Mouse (Mus musculus): ENCODE measurements around the gene Glt28d2. TPM values are rescaled to one million over a fixed set of nuclear protein-coding genes. Genes with fewer than 3 reads are reported as not detected.

Gene Glt28d2
- polyA plus RNA-seq, 1 experiment from 2014 or later = 2.2 TPM

DNA sequence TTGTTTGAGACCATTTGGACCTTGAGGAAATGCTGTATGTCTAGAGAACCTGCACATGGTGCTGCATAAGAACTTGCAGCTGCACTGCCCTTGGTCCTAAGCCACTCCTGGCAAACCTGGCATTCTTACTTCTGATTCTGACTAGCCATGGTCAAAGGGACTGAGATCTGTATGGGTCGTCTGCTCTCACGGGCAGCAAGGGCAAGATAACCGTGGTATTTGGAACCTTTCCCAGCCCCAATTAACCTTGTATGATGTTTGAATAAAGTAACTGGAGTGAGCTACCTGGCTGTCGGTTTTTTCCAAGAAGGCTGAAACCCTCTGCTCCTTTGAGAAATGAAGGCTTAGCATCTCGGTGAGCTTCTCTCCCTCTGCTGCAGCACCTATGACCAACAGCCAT lies 8.4 kb downstream of the Glt28d2 start:
- ATAC-seq (ENCODE audit: insufficient number of reproducible peaks, insufficient read depth, low FRiP score, low read depth) = no peak
- 28% methylated on average over 5 of the region's 5 CpGs for WGBS
- peak overlapping the region in 1 of 2 experiments; percentile 37; a peak in 2 of 4 replicates for H3K27ac ChIP-seq (replicated peaks in 1 of 2; ENCODE audit: control insufficient read depth in 1 of 2, insufficient read depth in 1 of 2, low read depth in 2 of 2, low read length in 2 of 2)

DNA sequence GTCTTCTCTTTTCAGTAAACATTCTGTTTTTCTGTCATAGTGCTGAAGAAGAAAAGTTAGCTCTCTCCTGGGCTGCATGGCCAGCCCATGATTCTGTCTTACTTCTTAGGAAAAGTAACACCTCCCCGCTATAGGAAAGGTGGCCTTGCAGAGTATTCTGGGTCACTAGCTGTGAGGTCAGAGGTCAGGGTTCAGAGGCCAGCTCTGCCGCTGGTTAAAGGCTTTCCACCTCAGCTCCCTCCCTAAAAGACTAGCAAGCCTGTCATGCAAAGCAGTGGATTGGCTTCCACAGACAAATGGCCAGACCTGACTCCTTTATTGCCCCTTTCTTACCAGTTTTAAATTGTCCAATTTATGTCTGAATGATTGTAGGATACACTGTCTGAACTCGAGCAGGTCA lies 23.3 kb downstream of the Glt28d2 start:
- no peak overlapping the region for H3K9ac ChIP-seq (ENCODE audit: low read length)

More for the DNA sequence above, 8.4 kb downstream of the Glt28d2 start:
- Histone ChIP-seq H3K4me3 (ENCODE audit: control insufficient read depth in 1 of 2, insufficient read depth in 1 of 2, low read depth in 1 of 2, low read length in 2 of 2) (no peak overlapping the region), H3K27me3 (ENCODE audit: control insufficient read depth, insufficient read depth, low read length) (no peaks in the 10 kb centered on the region), H3K36me3 (ENCODE audit: control insufficient read depth, insufficient read depth, low read length) (no peaks in the 10 kb centered on the region), H3K9ac (ENCODE audit: low read length) (no peak overlapping the region), H3K4me2 (ENCODE audit: low read length) (peak overlapping the region; percentile 6; the same call in 1 of the 2 replicates), H3K9me3 (ENCODE audit: control insufficient read depth, low read length) (no peaks in the 10 kb centered on the region), H3K4me1 (ENCODE audit: control insufficient read depth in 2 of 2, insufficient read depth in 2 of 2, low read length in 2 of 2) (peaks cover 13 to 35% of the 10 kb centered on the region in 2 experiments)

DNA sequence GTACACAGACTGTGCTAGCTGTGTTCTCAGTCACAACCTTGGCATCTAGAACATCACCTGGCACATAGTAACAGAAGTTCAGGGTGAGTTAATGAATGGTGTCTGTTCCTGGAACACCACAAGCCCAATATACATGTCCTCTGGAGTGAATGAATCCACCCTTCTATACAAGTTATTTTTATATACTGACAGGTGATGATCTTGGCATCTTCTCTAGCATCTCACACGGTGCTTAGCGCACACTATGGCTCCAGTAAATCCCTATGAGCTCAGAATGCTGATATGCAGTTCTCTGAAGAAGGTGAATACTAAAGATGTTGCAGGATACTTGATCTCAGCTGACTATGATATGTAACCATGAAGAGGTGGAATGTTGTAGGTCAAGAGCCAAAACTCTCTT lies 24.4 kb downstream of the Glt28d2 start:
- 75% methylated on average over 2 of the region's 2 CpGs for WGBS
- H3K27me3 ChIP-seq (ENCODE audit: control insufficient read depth, insufficient read depth, low read length) = no peaks in the 10 kb centered on the region
- no peak overlapping the region for H3K4me2 ChIP-seq (ENCODE audit: low read length)

More for the DNA sequence above, 23.3 kb downstream of the Glt28d2 start:
- WGBS = 62% methylated on average over 3 of the region's 3 CpGs
- ATAC-seq (ENCODE audit: insufficient number of reproducible peaks, insufficient read depth, low FRiP score, low read depth) = no peak
- Histone ChIP-seq H3K36me3 (ENCODE audit: control insufficient read depth, insufficient read depth, low read length) (no peaks in the 10 kb centered on the region), H3K27me3 (ENCODE audit: control insufficient read depth, insufficient read depth, low read length) (no peaks in the 10 kb centered on the region), H3K9me3 (ENCODE audit: control insufficient read depth, low read length) (0 out of 2 replicates have a peak, but pooled peaks cover 2% of the 10 kb centered on the region), H3K4me3 (ENCODE audit: control insufficient read depth in 1 of 2, insufficient read depth in 1 of 2, low read depth in 1 of 2, low read length in 2 of 2) (no peak overlapping the region), H3K4me2 (ENCODE audit: low read length) (no peak overlapping the region), H3K27ac (replicated peaks in 1 of 2; ENCODE audit: control insufficient read depth in 1 of 2, insufficient read depth in 1 of 2, low read depth in 2 of 2, low read length in 2 of 2) (no peak overlapping the region), H3K4me1 (ENCODE audit: control insufficient read depth in 2 of 2, insufficient read depth in 2 of 2, low read length in 2 of 2) (peaks cover 7% of the 10 kb centered on the region in 2 experiments)

DNA sequence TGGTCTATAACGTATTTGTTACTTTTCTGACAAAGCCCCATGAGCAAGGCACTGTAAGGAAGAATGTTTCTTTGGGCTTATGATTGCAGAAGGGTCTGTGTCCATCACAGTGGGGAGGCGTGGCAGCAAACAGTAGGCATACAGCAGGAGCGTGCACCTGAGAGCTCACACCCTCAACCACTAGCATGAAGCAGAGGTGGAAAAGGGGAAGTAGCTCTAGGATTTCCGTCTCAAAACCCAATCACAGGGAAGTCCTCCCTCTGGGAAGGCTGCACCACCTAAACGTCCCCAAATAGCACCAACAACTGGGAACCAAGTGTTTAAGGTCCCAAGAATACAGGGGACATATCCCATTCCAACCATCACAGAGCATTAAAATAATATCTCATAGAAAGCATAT lies 26.3 kb downstream of the Glt28d2 start:
- 87% methylated on average over 5 of the region's 5 CpGs for WGBS
- H3K36me3 ChIP-seq (ENCODE audit: control insufficient read depth, insufficient read depth, low read length) = no peaks in the 10 kb centered on the region
- no peak overlapping the region for H3K4me3 ChIP-seq (ENCODE audit: control insufficient read depth in 1 of 2, insufficient read depth in 1 of 2, low read depth in 1 of 2, low read length in 2 of 2)
- H3K27ac ChIP-seq (replicated peaks in 1 of 2; ENCODE audit: control insufficient read depth in 1 of 2, insufficient read depth in 1 of 2, low read depth in 2 of 2, low read length in 2 of 2) = no peak overlapping the region
- H3K9me3 ChIP-seq (ENCODE audit: control insufficient read depth, low read length) = no peaks in the 10 kb centered on the region
- no peak overlapping the region for H3K4me2 ChIP-seq (ENCODE audit: low read length)
- no peaks in the 10 kb centered on the region for H3K27me3 ChIP-seq (ENCODE audit: control insufficient read depth, insufficient read depth, low read length)
- ATAC-seq (ENCODE audit: insufficient number of reproducible peaks, insufficient read depth, low FRiP score, low read depth) = no peak
- no peak overlapping the region for H3K9ac ChIP-seq (ENCODE audit: low read length)
- H3K4me1 ChIP-seq (ENCODE audit: control insufficient read depth in 2 of 2, insufficient read depth in 2 of 2, low read length in 2 of 2) = peaks cover 16 to 20% of the 10 kb centered on the region in 2 experiments

More for the DNA sequence above, 24.4 kb downstream of the Glt28d2 start:
- no peaks in the 10 kb centered on the region for H3K36me3 ChIP-seq (ENCODE audit: control insufficient read depth, insufficient read depth, low read length)
- H3K4me3 ChIP-seq (ENCODE audit: control insufficient read depth in 1 of 2, insufficient read depth in 1 of 2, low read depth in 1 of 2, low read length in 2 of 2) = no peak overlapping the region
- peaks cover 14 to 16% of the 10 kb centered on the region in 2 experiments for H3K4me1 ChIP-seq (ENCODE audit: control insufficient read depth in 2 of 2, insufficient read depth in 2 of 2, low read length in 2 of 2)
- no peaks in the 10 kb centered on the region for H3K9me3 ChIP-seq (ENCODE audit: control insufficient read depth, low read length)
- H3K9ac ChIP-seq (ENCODE audit: low read length) = no peak overlapping the region
- ATAC-seq (ENCODE audit: insufficient number of reproducible peaks, insufficient read depth, low FRiP score, low read depth) = no peak
- no peak overlapping the region for H3K27ac ChIP-seq (replicated peaks in 1 of 2; ENCODE audit: control insufficient read depth in 1 of 2, insufficient read depth in 1 of 2, low read depth in 2 of 2, low read length in 2 of 2)

DNA sequence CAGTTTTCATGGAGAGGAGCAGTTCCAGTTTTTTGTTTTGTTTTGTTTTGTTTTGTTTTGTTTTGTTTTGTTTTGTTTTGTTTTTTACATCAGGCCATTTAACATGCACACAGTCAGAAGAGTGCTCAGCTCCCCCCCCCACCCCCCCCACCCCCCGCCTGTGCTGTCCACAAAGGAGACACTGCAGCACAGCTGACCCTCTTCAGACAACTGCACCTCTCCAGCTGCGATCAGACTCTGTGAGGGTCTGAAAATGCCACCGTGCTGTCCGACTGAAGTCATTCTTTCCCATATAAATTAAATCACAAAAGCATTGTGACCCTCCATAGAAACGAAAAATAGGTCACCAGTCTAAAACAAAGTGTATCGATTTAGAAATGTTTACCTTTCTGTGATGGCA lies 28.0 kb downstream of the Glt28d2 start:
- no peak for ATAC-seq (ENCODE audit: insufficient number of reproducible peaks, insufficient read depth, low FRiP score, low read depth)
- Histone ChIP-seq H3K4me1 (ENCODE audit: control insufficient read depth in 2 of 2, insufficient read depth in 2 of 2, low read length in 2 of 2) (peaks cover 14 to 20% of the 10 kb centered on the region in 2 experiments), H3K9me3 (ENCODE audit: control insufficient read depth, low read length) (no peaks in the 10 kb centered on the region), H3K9ac (ENCODE audit: low read length) (peak overlapping the region; percentile 14; the same call in 1 of the 2 replicates), H3K36me3 (ENCODE audit: control insufficient read depth, insufficient read depth, low read length) (no peaks in the 10 kb centered on the region), H3K4me2 (ENCODE audit: low read length) (peak overlapping the region; percentile 47), H3K27ac (replicated peaks in 1 of 2; ENCODE audit: control insufficient read depth in 1 of 2, insufficient read depth in 1 of 2, low read depth in 2 of 2, low read length in 2 of 2) (peak overlapping the region; percentile 25 to 94; a peak in 3 of 4 replicates), H3K4me3 (ENCODE audit: control insufficient read depth in 1 of 2, insufficient read depth in 1 of 2, low read depth in 1 of 2, low read length in 2 of 2) (no peak overlapping the region), H3K27me3 (ENCODE audit: control insufficient read depth, insufficient read depth, low read length) (no peaks in the 10 kb centered on the region)
- 74% methylated on average over 6 of the region's 6 CpGs for WGBS

DNA sequence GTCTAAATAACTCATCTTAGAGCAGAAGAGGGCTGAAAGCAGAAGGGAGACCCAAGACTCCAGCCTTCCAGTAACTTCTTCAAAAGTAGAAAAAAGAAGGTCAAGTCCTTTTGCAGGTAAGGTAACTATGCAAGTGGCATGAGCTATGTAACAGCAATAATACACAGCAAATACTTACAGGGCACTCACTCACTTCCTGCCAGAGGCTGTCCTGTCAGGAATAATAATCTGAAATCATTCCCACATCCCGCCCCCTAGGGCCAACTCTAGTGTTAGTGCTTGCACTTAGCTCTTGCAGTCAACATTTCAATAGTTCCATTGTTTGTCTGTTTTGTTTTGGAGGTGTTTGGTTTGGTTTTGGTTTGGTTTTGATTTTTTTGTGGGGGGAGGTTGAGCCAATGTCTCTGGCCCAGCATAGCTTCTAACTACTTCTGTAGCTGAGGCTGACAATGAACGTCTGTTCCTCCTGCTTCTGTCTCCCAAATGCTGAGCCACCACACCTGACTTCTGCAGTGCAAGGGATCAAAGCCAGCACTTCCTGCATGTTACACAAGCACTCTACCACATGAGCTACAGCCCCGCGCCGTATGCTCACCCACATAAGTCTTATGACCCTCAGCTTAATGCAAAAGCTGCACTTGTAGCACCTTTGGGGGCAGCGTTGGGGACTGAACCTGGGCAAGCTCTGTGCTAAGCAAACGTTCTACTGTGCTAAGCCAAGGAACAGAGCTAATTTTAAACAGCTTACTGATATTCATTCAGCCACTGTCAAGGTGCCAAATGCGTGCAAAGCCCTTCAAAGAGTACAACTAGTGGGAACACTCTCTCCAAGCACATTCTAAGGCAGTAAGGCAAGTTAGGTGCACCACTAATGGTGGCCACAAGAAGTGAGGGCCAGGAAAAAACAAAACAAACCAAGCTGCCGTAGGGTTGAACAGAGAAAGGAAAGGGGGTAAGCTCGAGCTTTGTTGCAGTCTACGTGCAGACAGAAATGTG lies 28.9 kb downstream of the Glt28d2 start:
- Histone ChIP-seq H3K4me1 (ENCODE audit: control insufficient read depth in 2 of 2, insufficient read depth in 2 of 2, low read length in 2 of 2) (peaks cover 14 to 20% of the 10 kb centered on the region in 2 experiments), H3K27ac (replicated peaks in 1 of 2; ENCODE audit: control insufficient read depth in 1 of 2, insufficient read depth in 1 of 2, low read depth in 2 of 2, low read length in 2 of 2) (peak overlapping the region; percentile 90 to 94), H3K9me3 (ENCODE audit: control insufficient read depth, low read length) (no peaks in the 10 kb centered on the region), H3K4me2 (ENCODE audit: low read length) (peak overlapping the region; percentile 47), H3K27me3 (ENCODE audit: control insufficient read depth, insufficient read depth, low read length) (no peaks in the 10 kb centered on the region), H3K4me3 (ENCODE audit: control insufficient read depth in 1 of 2, insufficient read depth in 1 of 2, low read depth in 1 of 2, low read length in 2 of 2) (no peak overlapping the region), H3K9ac (ENCODE audit: low read length) (peak overlapping the region; percentile 14; the same call in 1 of the 2 replicates), H3K36me3 (ENCODE audit: control insufficient read depth, insufficient read depth, low read length) (no peaks in the 10 kb centered on the region)
- WGBS = 40% methylated on average over 11 of the region's 11 CpGs
- ATAC-seq (ENCODE audit: insufficient number of reproducible peaks, insufficient read depth, low FRiP score, low read depth) = peak; percentile 56

DNA sequence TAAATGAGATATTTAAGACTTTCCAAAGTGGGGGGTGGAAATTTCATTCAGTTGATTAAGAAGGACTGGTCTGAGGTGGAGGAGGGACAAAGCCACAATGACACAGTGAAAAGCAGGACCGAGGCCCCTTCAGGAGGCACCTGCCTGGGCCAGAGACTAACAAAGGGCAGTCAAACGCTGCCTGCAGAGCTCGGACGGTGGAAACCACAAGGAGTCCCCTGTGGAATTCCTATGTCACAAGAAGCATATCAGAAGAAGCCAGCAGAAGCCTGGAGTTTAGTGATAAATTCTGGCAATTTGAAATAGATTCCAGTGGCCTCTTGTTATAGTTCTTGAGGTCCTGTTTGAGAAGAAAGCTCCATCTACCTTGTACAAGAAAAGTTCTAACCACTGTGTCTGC lies 30.2 kb downstream of the Glt28d2 start:
- no peak overlapping the region for H3K9ac ChIP-seq (ENCODE audit: low read length)
- no peak for ATAC-seq (ENCODE audit: insufficient number of reproducible peaks, insufficient read depth, low FRiP score, low read depth)
- no peak overlapping the region for H3K27ac ChIP-seq (replicated peaks in 1 of 2; ENCODE audit: control insufficient read depth in 1 of 2, insufficient read depth in 1 of 2, low read depth in 2 of 2, low read length in 2 of 2)
- WGBS = 35% methylated on average over 4 of the region's 4 CpGs
- no peaks in the 10 kb centered on the region for H3K27me3 ChIP-seq (ENCODE audit: control insufficient read depth, insufficient read depth, low read length)
- peaks cover 14 to 16% of the 10 kb centered on the region in 2 experiments for H3K4me1 ChIP-seq (ENCODE audit: control insufficient read depth in 2 of 2, insufficient read depth in 2 of 2, low read length in 2 of 2)
- no peaks in the 10 kb centered on the region for H3K9me3 ChIP-seq (ENCODE audit: control insufficient read depth, low read length)
- H3K4me3 ChIP-seq (ENCODE audit: control insufficient read depth in 1 of 2, insufficient read depth in 1 of 2, low read depth in 1 of 2, low read length in 2 of 2) = no peak overlapping the region
- no peaks in the 10 kb centered on the region for H3K36me3 ChIP-seq (ENCODE audit: control insufficient read depth, insufficient read depth, low read length)
- no peak overlapping the region for H3K4me2 ChIP-seq (ENCODE audit: low read length)

Measured in heart, embryonic 14.5 days (tissue).